Mouse (Mus musculus): ENCODE results near the gene Trim31. TPM values are rescaled to one million over a fixed set of nuclear protein-coding genes. Genes with fewer than 3 reads are reported as not detected.
"Not testable (repeated sequence)": the region's sequence is repeated elsewhere in the genome, so short reads cannot be mapped to it uniquely, and the experiment has no call there.

Gene Trim31
- total and polyA plus RNA-seq, 3 experiments: not detected

- no peaks in the 10 kb centered on the region for H3K9me3 ChIP-seq (replicated peaks; ENCODE audit: insufficient read depth, low read length)
- no peak for DNase-seq (ENCODE audit: low read depth, low spot score)
These were observed 7.6 kb upstream of the Trim31 start, which contains the start of gene Trim40 for GRCm38 (mm10) chr17:36890073-36890903. Trim40 (minus strand) TSS chr17:36890123.

GRCm38 (mm10) chr17:36891496-36891895 lies 6.4 kb upstream of the Trim31 start:
- peaks cover 0 to 12% of the 10 kb centered on the region in 2 experiments; a peak in 2 of 4 replicates for H3K4me1 ChIP-seq (ENCODE audit: control insufficient read depth in 1 of 2, insufficient read depth in 2 of 2, low read length in 2 of 2)
- H3K27me3 ChIP-seq (ENCODE audit: control insufficient read depth in 1 of 2, insufficient read depth in 2 of 2, low read length in 2 of 2); DNase-seq (ENCODE audit: low read depth, low spot score); H3K9me3 ChIP-seq (replicated peaks; ENCODE audit: insufficient read depth, low read length); H3K4me3 ChIP-seq (ENCODE audit: control insufficient read depth in 1 of 2, insufficient read depth in 1 of 2, low read depth in 2 of 2, low read length in 2 of 2); H3K9ac ChIP-seq (ENCODE audit: control insufficient read depth, low read depth, low read length, poor library complexity, severe bottlenecking); H3K79me2 ChIP-seq (ENCODE audit: control insufficient read depth, insufficient read depth, low read length, poor library complexity); H3K27ac ChIP-seq (ENCODE audit: control insufficient read depth, low read depth, low read length): not testable (repeated sequence)
- H3K36me3 ChIP-seq (ENCODE audit: control insufficient read depth in 1 of 2, insufficient read depth in 2 of 2, low read length in 2 of 2): peaks cover 0 to 14% of the 10 kb centered on the region in 2 experiments; a peak in 2 of 4 replicates

More at GRCm38 (mm10) chr17:36890073-36890903, 7.6 kb upstream of the Trim31 start, which contains the start of gene Trim40:
- Histone ChIP-seq H3K36me3 (ENCODE audit: control insufficient read depth in 1 of 2, insufficient read depth in 2 of 2, low read length in 2 of 2) (peaks cover 0 to 14% of the 10 kb centered on the region in 2 experiments; a peak in 2 of 4 replicates), H3K4me3 (ENCODE audit: control insufficient read depth in 1 of 2, insufficient read depth in 1 of 2, low read depth in 2 of 2, low read length in 2 of 2) (no peak within 1 kb of the TSS), H3K79me2 (ENCODE audit: control insufficient read depth, insufficient read depth, low read length, poor library complexity) (no peaks in the 10 kb centered on the region), H3K9ac (ENCODE audit: control insufficient read depth, low read depth, low read length, poor library complexity, severe bottlenecking) (no peak within 1 kb of the TSS), H3K27ac (ENCODE audit: control insufficient read depth, low read depth, low read length) (no peak within 1 kb of the TSS), H3K27me3 (ENCODE audit: control insufficient read depth in 1 of 2, insufficient read depth in 2 of 2, low read length in 2 of 2) (peaks cover 0 to 1% of the 10 kb centered on the region in 2 experiments; a peak in 3 of 4 replicates), H3K4me1 (ENCODE audit: control insufficient read depth in 1 of 2, insufficient read depth in 2 of 2, low read length in 2 of 2) (peaks cover 0 to 12% of the 10 kb centered on the region in 2 experiments; a peak in 2 of 4 replicates)
- TF ChIP-seq MYC (IDR thresholded peaks at IDR 0.05; ENCODE audit: low read depth, low read length) (no peak), E2F4 (IDR thresholded peaks at IDR 0.05; ENCODE audit: borderline replicate concordance, low read depth, low read length) (no peak), MEF2A (IDR thresholded peaks at IDR 0.05; ENCODE audit: extremely low read depth, insufficient replicate concordance, low read depth, low read length, poor library complexity, severe bottlenecking) (no peak), GATA1 (IDR thresholded peaks at IDR 0.05; ENCODE audit: low read depth, low read length) (no peak), ETS1 (IDR thresholded peaks at IDR 0.05; ENCODE audit: low read depth, low read length) (no peak), NELFE (IDR thresholded peaks at IDR 0.05; ENCODE audit: low read depth, low read length) (no peak), TCF12 (IDR thresholded peaks at IDR 0.05; ENCODE audit: low read depth, low read length) (no peak), USF2 (IDR thresholded peaks at IDR 0.05; ENCODE audit: borderline replicate concordance in 1 of 2, insufficient read depth in 1 of 2, low read depth in 1 of 2, low read length in 2 of 2) (no peak), UBTF (IDR thresholded peaks at IDR 0.05; ENCODE audit: borderline replicate concordance, insufficient read depth, low read depth, low read length) (no peak), CHD2 (IDR thresholded peaks at IDR 0.05; ENCODE audit: low read length) (no peak), SMC3 (IDR thresholded peaks at IDR 0.05; ENCODE audit: low read depth, low read length) (no peak), USF1 (IDR thresholded peaks at IDR 0.05; ENCODE audit: low read depth, low read length) (no peak), TBP (IDR thresholded peaks at IDR 0.05; ENCODE audit: low read depth, low read length) (no peak), MXI1 (IDR thresholded peaks at IDR 0.05; ENCODE audit: low read depth, low read length) (no peak), HCFC1 (IDR thresholded peaks at IDR 0.05; ENCODE audit: low read depth, low read length) (no peak)

Measured in MEL (cell line).